Mouse (Mus musculus): ENCODE measurements around the gene Pithd1.
"Not testable (repeated sequence)": the region's sequence is repeated elsewhere in the genome, so short reads cannot be mapped to it uniquely, and the experiment has no call there.

Pithd1 gene

GRCm38 (mm10) chr4:135986301-135986942, 642 bp downstream of the Pithd1 start:
- DNase-seq, result no peak

- peak; percentile 24 for DNase-seq
These were observed 1.3 kb downstream of the Pithd1 start for GRCm38 (mm10) chr4:135985769-135986168.

GRCm38 (mm10) chr4:135985193-135985592, 1.9 kb downstream of the Pithd1 start:
- DNase-seq, result no peak

GRCm38 (mm10) chr4:135984556-135984955, 2.5 kb downstream of the Pithd1 start:
- DNase-seq, result no peak

GRCm38 (mm10) chr4:135981524-135982063, 5.5 kb downstream of the Pithd1 start:
- DNase-seq, result peak; percentile 42

GRCm38 (mm10) chr4:135980223-135980622, 6.8 kb downstream of the Pithd1 start:
- DNase-seq, result not testable (repeated sequence)

- peak; percentile 42 for DNase-seq
These were observed 10.9 kb downstream of the Pithd1 start for GRCm38 (mm10) chr4:135976146-135976545.

GRCm38 (mm10) chr4:135972911-135973811, 13.9 kb downstream of the Pithd1 start:
- peak; percentile 42 for DNase-seq

- peak; percentile 90 for DNase-seq
These were observed 14.5 kb downstream of the Pithd1 start, which contains the start of gene Lypla2 for GRCm38 (mm10) chr4:135972556-135972906. TSS of gene Lypla2 (minus strand) at chr4:135972626.

GRCm38 (mm10) chr4:135971805-135972555, 15.1 kb downstream of the Pithd1 start:
- peak; percentile 61 for DNase-seq

- DNase-seq, result peak; percentile 27
These were observed 16.5 kb downstream of the Pithd1 start for GRCm38 (mm10) chr4:135970585-135970984.

GRCm38 (mm10) chr4:135969070-135969750, 17.9 kb downstream of the Pithd1 start:
- peak; percentile 57 for DNase-seq

- DNase-seq, result peak; percentile 60
These were observed 18.7 kb downstream of the Pithd1 start for GRCm38 (mm10) chr4:135968271-135968869.

- peak; percentile 60 for DNase-seq
These were observed 19.8 kb downstream of the Pithd1 start for GRCm38 (mm10) chr4:135967086-135967760.

GRCm38 (mm10) chr4:135966283-135966682, 20.8 kb downstream of the Pithd1 start:
- DNase-seq, result peak; percentile 59

GRCm38 (mm10) chr4:135965113-135965512, 22.0 kb downstream of the Pithd1 start:
- DNase-seq, result peak; percentile 38

GRCm38 (mm10) chr4:135964426-135964825, 22.6 kb downstream of the Pithd1 start:
- peak; percentile 83 for DNase-seq

- DNase-seq, result peak; percentile 95
These were observed 23.4 kb downstream of the Pithd1 start, which contains the start of gene Gale for GRCm38 (mm10) chr4:135963457-135964193. TSS of gene Gale (plus strand) at chr4:135963727.

GRCm38 (mm10) chr4:135962946-135963345, 24.1 kb downstream of the Pithd1 start:
- DNase-seq, result no peak

GRCm38 (mm10) chr4:135962198-135962597, 24.9 kb downstream of the Pithd1 start:
- peak; percentile 63 for DNase-seq

Measured in cerebellum, adult 11-12 months (tissue).